Mouse (Mus musculus) layer of hippocampus, adult 9-10 months (tissue): Measurements from ENCODE around the gene Izumo2.

ENCODE experiments used
- DNase-seq: peaks from one replicate; pipeline ENCODE4 v3.0.0; 2022; ENCODE audit warnings: low spot score

Gene Izumo2

DNA sequence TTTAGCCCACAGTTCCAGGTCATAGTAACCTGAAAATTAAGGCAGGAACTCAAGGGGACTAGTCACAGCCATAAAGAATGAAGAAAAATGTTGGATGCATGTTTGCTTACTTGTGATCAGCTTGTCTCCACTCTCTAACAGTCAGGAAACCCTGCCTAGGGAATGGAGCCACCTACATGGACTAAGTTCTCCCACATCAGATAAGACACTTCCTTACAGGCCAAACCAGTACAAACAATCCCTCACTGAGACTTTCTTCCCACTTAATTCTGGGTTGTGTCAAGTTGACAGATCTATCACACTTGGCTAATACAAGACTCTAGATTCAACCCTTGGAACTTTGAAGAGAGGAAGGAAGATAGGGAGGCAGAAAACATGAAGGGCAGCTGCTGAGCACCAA, 51.8 kb downstream of the Izumo2 start:
- DNase-seq, result no peak

DNA sequence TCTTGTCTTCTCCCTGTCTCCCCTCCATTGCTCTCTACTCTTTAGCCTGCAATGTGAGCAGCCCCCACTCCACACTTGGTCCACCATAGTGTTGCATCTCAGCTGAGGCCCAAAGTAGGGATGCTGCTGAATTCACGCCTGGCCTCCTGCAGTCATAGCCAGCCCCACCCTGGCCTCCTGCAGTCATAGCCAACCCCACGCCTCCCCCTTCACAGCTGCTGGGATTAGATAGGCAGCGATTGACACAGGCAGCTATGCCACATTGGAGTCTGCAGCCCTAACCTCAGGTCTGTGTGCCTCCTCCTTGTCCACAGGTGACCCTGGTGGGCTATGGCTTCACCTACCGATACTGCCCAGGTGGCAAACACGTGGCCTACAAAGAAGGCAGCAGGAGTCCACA, 59.6 kb downstream of the Izumo2 start:
- DNase-seq, result no peak
